Mouse (Mus musculus) CH12.LX (cell line): Measurements from ENCODE around the gene Lefty2. TPM values are rescaled to one million over a fixed set of nuclear protein-coding genes. Genes with fewer than 3 reads are reported as not detected.

Source experiments
- DNase-seq: peaks from one replicate; pipeline ENCODE4 v3.0.0-alpha.2; 2013; ENCODE audit errors: extremely low read depth
- H3K27ac ChIP-seq: 2 replicates; pipeline ENCODE4 v1.5.1; 2012; ENCODE audit warnings: low read depth, mild to moderate bottlenecking, control low read depth, moderate library complexity; ENCODE audit not compliant: insufficient read depth
- H3K27me3 ChIP-seq: replicated peaks from 2 replicates; pipeline ENCODE3; 2012; ENCODE audit warnings: inconsistent platforms
- H3K36me3 ChIP-seq, 2 experiments: replicated peaks in 1 of 2; 2 replicates each; pipeline versions ENCODE3 to v1.6.1; 2012; ENCODE audit warnings: inconsistent platforms in 1 of 2, low read length in 1 of 2, mild to moderate bottlenecking in 1 of 2, mixed read lengths in 1 of 2, moderate library complexity in 1 of 2; ENCODE audit not compliant: control insufficient read depth in 1 of 2, insufficient read depth in 1 of 2
- H3K4me1 ChIP-seq, 2 experiments: 2 replicates each; pipeline ENCODE4 v1.6.1; 2012; ENCODE audit warnings: inconsistent platforms in 1 of 2, moderate library complexity in 1 of 2; ENCODE audit not compliant: insufficient read depth in 2 of 2, control insufficient read depth in 1 of 2
- H3K4me2 ChIP-seq: 2 replicates; pipeline ENCODE4 v1.6.1; 2012; ENCODE audit warnings: low read depth, mild to moderate bottlenecking, control low read depth; ENCODE audit not compliant: poor library complexity, insufficient read depth, severe bottlenecking
- H3K4me3 ChIP-seq, 3 experiments: fragments of 150-350 bp in 1 of 3; sonication (generic) in 1 of 3; replicated peaks in 1 of 3; 2 replicates each; pipeline versions ENCODE3 to v1.5.1; 2011 to 2012; ENCODE audit warnings: low read depth in 2 of 3, low read length in 2 of 3, mild to moderate bottlenecking in 2 of 3, moderate library complexity in 2 of 3, control low read depth in 1 of 3, improper control_type of control experiment in 1 of 3, inconsistent platforms in 1 of 3, mixed read lengths in 1 of 3; ENCODE audit not compliant: poor library complexity in 1 of 3
- H3K79me2 ChIP-seq: replicated peaks from 2 replicates; pipeline ENCODE4 v1.6.1; 2012; ENCODE audit warnings: mild to moderate bottlenecking, moderate library complexity; ENCODE audit not compliant: control insufficient read depth, poor library complexity, insufficient read depth, severe bottlenecking; ENCODE audit errors: extremely low read depth
- H3K9ac ChIP-seq: 2 replicates; pipeline ENCODE4 v1.6.1; 2012; ENCODE audit warnings: low read depth, mild to moderate bottlenecking, control low read depth, moderate library complexity; ENCODE audit not compliant: insufficient read depth
- H3K9me3 ChIP-seq: replicated peaks from 2 replicates; pipeline ENCODE3; 2012; ENCODE audit warnings: low read length, inconsistent platforms, mixed read lengths
- BHLHE40 ChIP-seq: IDR thresholded peaks from 2 replicates; pipeline ENCODE4 v1.6.1; 2011; ENCODE audit warnings: mild to moderate bottlenecking, low read depth, low read length, improper control_type of control experiment
- CHD1 ChIP-seq: IDR thresholded peaks from 2 replicates; pipeline ENCODE4 v1.6.1; 2012; ENCODE audit warnings: low read depth, low read length, improper control_type of control experiment, inconsistent platforms
- CHD2 ChIP-seq: IDR thresholded peaks from 2 replicates; pipeline ENCODE4 v1.6.1; 2011; ENCODE audit warnings: low read length, improper control_type of control experiment
- CTCF ChIP-seq, 2 experiments: IDR thresholded peaks in 1 of 2; conservative IDR thresholded peaks in 1 of 2; 2 replicates each; pipeline ENCODE4 v1.5.1; 2011 to 2012; ENCODE audit warnings: low read depth in 2 of 2, low read length in 2 of 2, improper control_type of control experiment in 1 of 2, inconsistent platforms in 1 of 2, mild to moderate bottlenecking in 1 of 2, moderate library complexity in 1 of 2
- E2F4 ChIP-seq: IDR thresholded peaks from 2 replicates; pipeline ENCODE4 v1.6.1; 2011; ENCODE audit warnings: low read depth, low read length, improper control_type of control experiment; ENCODE audit not compliant: insufficient replicate concordance
- ELF1 ChIP-seq: IDR thresholded peaks from 2 replicates; pipeline ENCODE4 v1.6.1; 2014; ENCODE audit warnings: low read depth, mild to moderate bottlenecking, inconsistent platforms, low read length, improper control_type of control experiment
- EP300 ChIP-seq: IDR thresholded peaks from 2 replicates; pipeline ENCODE4 v1.6.1; 2011; ENCODE audit warnings: low read length, improper control_type of control experiment
- ETS1 ChIP-seq: conservative IDR thresholded peaks from 2 replicates; pipeline ENCODE4 v1.6.1; 2012; ENCODE audit warnings: low read depth, mild to moderate bottlenecking, inconsistent platforms, low read length, improper control_type of control experiment, moderate library complexity
- GABPA ChIP-seq: IDR thresholded peaks from 2 replicates; pipeline ENCODE4 v1.6.1; 2012; ENCODE audit warnings: low read depth, low read length, improper control_type of control experiment, inconsistent platforms; ENCODE audit not compliant: insufficient replicate concordance
- HCFC1 ChIP-seq: IDR thresholded peaks from 2 replicates; pipeline ENCODE4 v1.6.1; 2012; ENCODE audit warnings: low read depth, mild to moderate bottlenecking, inconsistent platforms, low read length, improper control_type of control experiment
- IRF4 ChIP-seq: IDR thresholded peaks from 2 replicates; pipeline ENCODE4 v1.6.1; 2014; ENCODE audit warnings: low read depth, mild to moderate bottlenecking, inconsistent platforms, low read length, improper control_type of control experiment
- JUN ChIP-seq: IDR thresholded peaks from 2 replicates; pipeline ENCODE4 v1.6.1; 2011; ENCODE audit warnings: low read depth, mild to moderate bottlenecking, low read length, improper control_type of control experiment, moderate library complexity; ENCODE audit not compliant: insufficient read depth
- KAT2A ChIP-seq: IDR thresholded peaks from 2 replicates; pipeline ENCODE4 v1.6.1; 2012; ENCODE audit warnings: low read length, improper control_type of control experiment, inconsistent platforms; ENCODE audit not compliant: insufficient replicate concordance
- MAFK ChIP-seq: IDR thresholded peaks from 2 replicates; pipeline ENCODE4 v1.6.1; 2011; ENCODE audit warnings: low read length, improper control_type of control experiment; ENCODE audit not compliant: insufficient replicate concordance
- MEF2A ChIP-seq: IDR thresholded peaks from 2 replicates; pipeline ENCODE4 v1.6.1; 2014; ENCODE audit warnings: low read depth, mild to moderate bottlenecking, inconsistent platforms, low read length, improper control_type of control experiment, borderline replicate concordance
- MYC ChIP-seq: IDR thresholded peaks from 2 replicates; pipeline ENCODE4 v1.6.1; 2011; ENCODE audit warnings: low read depth, mild to moderate bottlenecking, improper control_type of control experiment, low read length
- NELFE ChIP-seq: IDR thresholded peaks from 2 replicates; pipeline ENCODE4 v1.6.1; 2011; ENCODE audit warnings: low read depth, low read length, improper control_type of control experiment
- NRF1 ChIP-seq: IDR thresholded peaks from 2 replicates; pipeline ENCODE4 v1.6.1; 2014; ENCODE audit warnings: low read depth, mild to moderate bottlenecking, inconsistent platforms, low read length, improper control_type of control experiment, moderate library complexity
- PAX5 ChIP-seq: IDR thresholded peaks from 2 replicates; pipeline ENCODE4 v1.6.1; 2012; ENCODE audit warnings: low read length, inconsistent platforms, mixed read lengths
- POLR2A ChIP-seq: IDR thresholded peaks from 2 replicates; pipeline ENCODE4 v1.6.1; 2011; ENCODE audit warnings: low read depth, mild to moderate bottlenecking, improper control_type of control experiment, low read length
- POLR2AphosphoS2 ChIP-seq: IDR thresholded peaks from 2 replicates; pipeline ENCODE4 v1.6.1; 2011; ENCODE audit warnings: low read depth, low read length, improper control_type of control experiment
- RAD21 ChIP-seq: IDR thresholded peaks from 2 replicates; pipeline ENCODE4 v1.6.1; 2011; ENCODE audit warnings: low read depth, mild to moderate bottlenecking, low read length, improper control_type of control experiment, moderate library complexity
- SMC3 ChIP-seq: IDR thresholded peaks from 2 replicates; pipeline ENCODE4 v1.6.1; 2011; ENCODE audit warnings: low read depth, low read length, improper control_type of control experiment
- TBP ChIP-seq: conservative IDR thresholded peaks from 2 replicates; pipeline ENCODE4 v1.6.1; 2011; ENCODE audit warnings: low read depth, low read length, improper control_type of control experiment
- UBTF ChIP-seq: IDR thresholded peaks from 2 replicates; pipeline ENCODE4 v1.6.1; 2012; ENCODE audit warnings: low read depth, mild to moderate bottlenecking, inconsistent platforms, low read length, improper control_type of control experiment, moderate library complexity
- USF2 ChIP-seq: conservative IDR thresholded peaks from 2 replicates; pipeline ENCODE4 v1.6.1; 2011; ENCODE audit warnings: low read depth, low read length, improper control_type of control experiment
- ZC3H11A ChIP-seq: IDR thresholded peaks from 2 replicates; pipeline ENCODE4 v1.6.1; 2012; ENCODE audit warnings: low read depth, mild to moderate bottlenecking, inconsistent platforms, low read length, improper control_type of control experiment
- ZKSCAN1 ChIP-seq: IDR thresholded peaks from 2 replicates; pipeline ENCODE4 v1.6.1; 2012; ENCODE audit warnings: low read depth, inconsistent platforms, low read length, improper control_type of control experiment, borderline replicate concordance
- ZMIZ1 ChIP-seq: IDR thresholded peaks from 2 replicates; pipeline ENCODE4 v1.6.1; 2012; ENCODE audit warnings: low read depth, mild to moderate bottlenecking, inconsistent platforms, low read length, improper control_type of control experiment
- dilution Hi-C: fragments of 300-500 bp; cut with MboI; formaldehyde crosslinking; loops from 2 replicates; pipeline ENCODE4 v1.14.3; 2020; ENCODE audit warnings: low sequenced_read_pairs; ENCODE audit not compliant: extremely low pct_unique_long_range_greater_than_20kb, extremely low pct_ligation_motif_present
- in situ Hi-C: fragments of 300-500 bp; cut with MboI; formaldehyde crosslinking; loops from 3 replicates; pipeline ENCODE4 v1.14.3; 2019; ENCODE audit warnings: low sequenced_read_pairs, low pct_ligation_motif_present, low pct_unique_long_range_greater_than_20kb, mixed read lengths
- polyA plus RNA-seq: library from polyadenylated mRNA; unstranded; fragments of >175 nt; gene quantifications from 2 replicates; pipeline ENCODE4 v1.2.1, GENCODE M21; 2012; ENCODE audit warnings: low read depth; ENCODE audit not compliant: insufficient read length
- total RNA-seq, 2 experiments: library from RNA; depleted of rRNA; stranded (reverse); fragments of 300-350 nt in 1 of 2; fragments of >200 nt in 1 of 2; gene quantifications; 2 replicates each; pipeline ENCODE4 v1.2.3; 2012 to 2014

Gene Lefty2
- total and polyA plus RNA-seq, 3 experiments: not detected

- H3K36me3 ChIP-seq: peaks cover 0 to 12% of the 10 kb centered on the region in 2 experiments
- no peak overlapping the region for H3K27ac ChIP-seq
- H3K9me3 ChIP-seq: no peaks in the 10 kb centered on the region
- H3K4me1 ChIP-seq: peaks cover 12 to 36% of the 10 kb centered on the region in 2 experiments; a peak in 3 of 4 replicates
- H3K9ac ChIP-seq: peak overlapping the region; percentile 50
- H3K4me3 ChIP-seq: peak overlapping the region in 2 of 3 experiments; percentile 28 to 96
- no peaks in the 10 kb centered on the region for H3K27me3 ChIP-seq
- in situ Hi-C loops (no loop called here), dilution Hi-C loops (no loop called here)
- H3K4me2 ChIP-seq: peak overlapping the region; percentile 63; the same call in 1 of the 2 replicates
- peaks cover 21% of the 10 kb centered on the region for H3K79me2 ChIP-seq
- no peak for DNase-seq
- TF ChIP-seq NRF1 (no peak), E2F4 (no peak), JUN (no peak)
- TF ChIP-seq, all 38 proteins: peak for 0
Observed at GRCm38 (mm10) chr1:180849701-180850301, 43.1 kb upstream of the Lefty2 start.

GRCm38 (mm10) chr1:180850316-180851270, 42.3 kb upstream of the Lefty2 start, which contains the start of gene Sde2:
Sde2 (plus strand) TSS chr1:180851127.
- Histone ChIP-seq H3K9ac (peak within 1 kb of the TSS; percentile 90), H3K36me3 (peaks cover 4 to 20% of the 10 kb centered on the region in 2 experiments), H3K9me3 (no peaks in the 10 kb centered on the region), H3K27me3 (no peaks in the 10 kb centered on the region), H3K79me2 (peaks cover 24% of the 10 kb centered on the region), H3K27ac (peak within 1 kb of the TSS; percentile 66), H3K4me2 (peak within 1 kb of the TSS; percentile 63), H3K4me3 (peak within 1 kb of the TSS; percentile 89 to 99 (median 96)), H3K4me1 (peaks cover 12 to 36% of the 10 kb centered on the region in 2 experiments; a peak in 3 of 4 replicates)
- in situ Hi-C loops: no loop called here
- peak; percentile 99 for DNase-seq
- dilution Hi-C loops: no loop called here
- no peak for TF ChIP-seq UBTF
- TF ChIP-seq BHLHE40: peak; percentile 98
- peak; percentile 58 for TF ChIP-seq NRF1
- no peak; the same call in 1 of the 2 replicates for TF ChIP-seq MAFK
- TF ChIP-seq CTCF (conservative IDR thresholded peaks at IDR 0.05 in 1 of 2, IDR thresholded peaks at IDR 0.05 in 1 of 2; ENCODE audit: low read depth in 2 of 2, low read length in 2 of 2): no peak
- peak; percentile 89 for TF ChIP-seq NELFE
- no peak for TF ChIP-seq PAX5
- peak; percentile 90 for TF ChIP-seq HCFC1
- TF ChIP-seq IRF4: peak; percentile 80
- no peak for TF ChIP-seq JUN
- TF ChIP-seq ZKSCAN1: no peak
- peak; percentile 97 for TF ChIP-seq USF2
- TF ChIP-seq TBP: peak; percentile 97
- TF ChIP-seq SMC3: no peak
- TF ChIP-seq ZC3H11A: no peak
- peak; percentile 96 for TF ChIP-seq ZMIZ1
- no peak for TF ChIP-seq CHD1
- peak; percentile 82; the same call in 1 of the 2 replicates for TF ChIP-seq POLR2AphosphoS2
- TF ChIP-seq CHD2: peak; percentile 96
- peak; percentile 94 for TF ChIP-seq ELF1
- peak; percentile 82 for TF ChIP-seq GABPA
- TF ChIP-seq KAT2A: peak; percentile 71; the same call in 1 of the 2 replicates
- TF ChIP-seq POLR2A: peak; percentile 97
- peak; percentile 94 for TF ChIP-seq MEF2A
- no peak for TF ChIP-seq RAD21
- TF ChIP-seq EP300: 0 out of 2 replicates have a peak, but pooled peaks have one; percentile 20
- peak; percentile 98 for TF ChIP-seq ETS1
- TF ChIP-seq MYC: peak; percentile 50; the same call in 1 of the 2 replicates
